21 mouse cellular contexts compared by ENCODE assay signal in genomic region chr5:41966958-41967357, GRCm38 (mm10).
DNase-seq lines count a peak whose midpoint lies in the region; ATAC-seq lines count a peak whose summit lies in the region.
"Had no signal": no experiment of that assay in that cellular context is flagged by ENCODE, and none has a peak within 500 bp of the region (broad histone marks: within the 10 kb centered on the region; RNA-seq: fewer than 3 reads in every experiment).

No protein-coding gene starts in this region.

- H3K9ac ChIP-seq in forebrain, embryonic 16.5 days (replicated peaks; ENCODE audit: low read depth, low read length), result no peak overlapping the region
- H3K9ac ChIP-seq: hindbrain, embryonic 12.5 days; liver, embryonic 12.5 days; lung, embryonic 14.5 days; neural tube, embryonic 12.5 days had no signal

- no peaks in the 10 kb centered on the region for H3K27me3 ChIP-seq in forebrain, embryonic 16.5 days (replicated peaks; ENCODE audit: control insufficient read depth, insufficient read depth, low read length)
- H3K27me3 ChIP-seq: hindbrain, embryonic 12.5 days; liver, embryonic 12.5 days; neural tube, embryonic 12.5 days had no signal

- no peaks in the 10 kb centered on the region for H3K9me3 ChIP-seq in forebrain, embryonic 16.5 days (ENCODE audit: control insufficient read depth, low read length)
- H3K9me3 ChIP-seq: G1E; heart, embryonic 10.5 days; hindbrain, embryonic 12.5 days; liver, embryonic 12.5 days; midbrain, embryonic 10.5 days; neural tube, embryonic 12.5 days had no signal

- no peaks in the 10 kb centered on the region for H3K36me3 ChIP-seq in forebrain, embryonic 16.5 days (ENCODE audit: control insufficient read depth, insufficient read depth)
- H3K36me3 ChIP-seq: G1E; heart, embryonic 10.5 days; hindbrain, embryonic 12.5 days; liver, embryonic 12.5 days; midbrain, embryonic 10.5 days; neural tube, embryonic 12.5 days had no signal

- DNase-seq in cerebellum, adult 8-10 months, result peak; percentile 3
- DNase-seq in cerebellum, adult 9-10 months, result no peak
- no peak for DNase-seq in frontal cortex, postnatal 25 days (ENCODE audit: low spot score in 2 of 2)
- peak; percentile 3 to 10 for DNase-seq in layer of hippocampus, postnatal 25 days (ENCODE audit: extremely low spot score in 1 of 2, low spot score in 1 of 2)
- DNase-seq in thymus, postnatal 36 days, result no peak
- no peak for DNase-seq in retina, embryonic 14.5 days (ENCODE audit: low spot score)
- DNase-seq: gastrocnemius, postnatal 36 days; heart, postnatal 10 days; kidney, postnatal 4 days; lung, embryonic 14.5 days; lung, postnatal 4 days; thymus, adult 2 months had no signal

- H3K4me1 ChIP-seq in forebrain, embryonic 16.5 days (replicated peaks; ENCODE audit: control insufficient read depth, insufficient read depth, low read length), result no peaks in the 10 kb centered on the region
- H3K4me1 ChIP-seq: heart, embryonic 10.5 days; hindbrain, embryonic 12.5 days; liver, embryonic 12.5 days; midbrain, embryonic 10.5 days; neural tube, embryonic 12.5 days had no signal

- H3K4me3 ChIP-seq in forebrain, embryonic 16.5 days (replicated peaks; ENCODE audit: low read length), result no peak overlapping the region
- H3K4me3 ChIP-seq: heart, embryonic 10.5 days; hindbrain, embryonic 12.5 days; liver, embryonic 12.5 days; midbrain, embryonic 10.5 days; neural tube, embryonic 12.5 days had no signal

- H3K27ac ChIP-seq in forebrain, embryonic 16.5 days (ENCODE audit: low read length), result no peak overlapping the region
- H3K27ac ChIP-seq: heart, embryonic 10.5 days; hindbrain, embryonic 12.5 days; liver, embryonic 12.5 days; midbrain, embryonic 10.5 days; neural tube, embryonic 12.5 days had no signal

- H3K4me2 ChIP-seq in forebrain, embryonic 16.5 days (ENCODE audit: low read length), result no peak overlapping the region
- H3K4me2 ChIP-seq: hindbrain, embryonic 12.5 days; liver, embryonic 12.5 days; lung, embryonic 14.5 days; neural tube, embryonic 12.5 days had no signal

- WGBS in forebrain, embryonic 16.5 days, result 73% methylated on average over 1 of the region's 1 CpGs

- ATAC-seq in frontal cortex, adult (ENCODE audit: low TSS enrichment), result peak; percentile 86
- peak; percentile 54 for ATAC-seq in forebrain, embryonic 16.5 days
- ATAC-seq: CD4-positive, CD25-positive, alpha-beta regulatory T cell, adult 4 months; liver, embryonic 12.5 days had no signal

Comparison
In these comparisons a context has a peak if more than half of its experiments do, and no peak if none do; other contexts are left out.
1. DNase-seq: peak in cerebellum, adult 8-10 months (single experiment) and layer of hippocampus, postnatal 25 days (2 of 2); none in cerebellum, adult 9-10 months (single experiment), frontal cortex, postnatal 25 days (0 of 2), thymus, postnatal 36 days (0 of 2) and retina, embryonic 14.5 days (single experiment).